In genomic region chr8:44899575-44899991, GRCm38 (mm10) we compare ENCODE assay signal across 7 mouse cellular contexts. TPM values are rescaled to one million over a fixed set of nuclear protein-coding genes. Genes with fewer than 3 reads are reported as not detected.
DNase-seq lines count a peak whose midpoint lies in the region; ATAC-seq and TF ChIP-seq lines count a peak whose summit lies in the region.

No protein-coding gene starts in this region.

- no peak overlapping the region for H3K4me3 ChIP-seq in lung, postnatal 0 days (ENCODE audit: low read depth, low read length)
- no peak overlapping the region for H3K4me3 ChIP-seq in forebrain, embryonic 16.5 days (replicated peaks; ENCODE audit: low read length)
- no peak overlapping the region for H3K4me3 ChIP-seq in neural tube, embryonic 14.5 days (ENCODE audit: low read depth, low read length)

- H3K4me1 ChIP-seq in lung, postnatal 0 days (ENCODE audit: insufficient read depth, low read depth, low read length), result no peaks in the 10 kb centered on the region
- H3K4me1 ChIP-seq in forebrain, embryonic 16.5 days (replicated peaks; ENCODE audit: control insufficient read depth, insufficient read depth, low read length), result peaks cover 6% of the 10 kb centered on the region; the same call in 1 of the 2 replicates
- H3K4me1 ChIP-seq in neural tube, embryonic 14.5 days (ENCODE audit: control insufficient read depth, insufficient read depth, low read length), result peaks cover 6% of the 10 kb centered on the region

- no peak for TF ChIP-seq CTCF in lung, postnatal 0 days (IDR thresholded peaks at IDR 0.05)

- H3K9ac ChIP-seq in lung, postnatal 0 days (replicated peaks; ENCODE audit: low read depth), result no peak overlapping the region
- H3K9ac ChIP-seq in forebrain, embryonic 16.5 days (replicated peaks; ENCODE audit: low read depth, low read length), result no peak overlapping the region
- no peak overlapping the region for H3K9ac ChIP-seq in neural tube, embryonic 14.5 days (replicated peaks; ENCODE audit: low read depth, low read length)

- WGBS in lung, postnatal 0 days, result 55% methylated on average over 12 of the region's 12 CpGs
- WGBS in forebrain, embryonic 16.5 days, result 36% methylated on average over 12 of the region's 12 CpGs
- 30% methylated on average over 12 of the region's 12 CpGs for WGBS in neural tube, embryonic 14.5 days

- no peak overlapping the region for H3K27ac ChIP-seq in lung, postnatal 0 days (ENCODE audit: low read length)
- H3K27ac ChIP-seq in forebrain, embryonic 16.5 days (ENCODE audit: low read length), result no peak overlapping the region
- no peak overlapping the region for H3K27ac ChIP-seq in neural tube, embryonic 14.5 days (ENCODE audit: low read depth, low read length)

- ATAC-seq in lung, postnatal 0 days, result peak; percentile 67
- peak; percentile 80 for ATAC-seq in forebrain, embryonic 16.5 days
- peak; percentile 75 for ATAC-seq in neural tube, embryonic 14.5 days (ENCODE audit: low read depth)

- no peaks in the 10 kb centered on the region for H3K9me3 ChIP-seq in lung, postnatal 0 days (ENCODE audit: low read length)
- no peaks in the 10 kb centered on the region for H3K9me3 ChIP-seq in forebrain, embryonic 16.5 days (ENCODE audit: control insufficient read depth, low read length)
- no peaks in the 10 kb centered on the region for H3K9me3 ChIP-seq in neural tube, embryonic 14.5 days (ENCODE audit: control insufficient read depth, low read length)

- H3K36me3 ChIP-seq in lung, postnatal 0 days (ENCODE audit: insufficient read depth, low read length), result no peaks in the 10 kb centered on the region
- no peaks in the 10 kb centered on the region for H3K36me3 ChIP-seq in forebrain, embryonic 16.5 days (ENCODE audit: control insufficient read depth, insufficient read depth)
- no peaks in the 10 kb centered on the region for H3K36me3 ChIP-seq in neural tube, embryonic 14.5 days (ENCODE audit: control insufficient read depth, insufficient read depth, low read length)

- no peak overlapping the region for H3K4me2 ChIP-seq in lung, postnatal 0 days (replicated peaks; ENCODE audit: low read depth, low read length)
- H3K4me2 ChIP-seq in forebrain, embryonic 16.5 days (ENCODE audit: low read length), result peak overlapping the region; percentile 5; the same call in 1 of the 2 replicates
- no peak overlapping the region; the same call in 1 of the 2 replicates for H3K4me2 ChIP-seq in neural tube, embryonic 14.5 days (ENCODE audit: low read depth, low read length)

- H3K27me3 ChIP-seq in lung, postnatal 0 days (replicated peaks; ENCODE audit: insufficient read depth, low read length), result no peaks in the 10 kb centered on the region
- no peaks in the 10 kb centered on the region for H3K27me3 ChIP-seq in forebrain, embryonic 16.5 days (replicated peaks; ENCODE audit: control insufficient read depth, insufficient read depth, low read length)
- no peaks in the 10 kb centered on the region for H3K27me3 ChIP-seq in neural tube, embryonic 14.5 days (ENCODE audit: control insufficient read depth, insufficient read depth, low read length)

- DNase-seq in lung, postnatal 0 days (ENCODE audit: low spot score), result peak; percentile 59
- no peak for DNase-seq in lung, adult 18-20 months
- peak; percentile 39 to 43 for DNase-seq in layer of hippocampus, postnatal 14 days (ENCODE audit: low spot score in 2 of 2)
- DNase-seq in adrenal gland, adult 2 months, result no peak
- no peak for DNase-seq in gastrocnemius, postnatal 4 days (ENCODE audit: low spot score in 2 of 2)

- no peak for TF ChIP-seq EP300 in lung, postnatal 0 days (IDR thresholded peaks at IDR 0.05)

RNA-seq across cellular contexts. Expression of gene Fat1, which starts 35.7 kb away (rescaled TPM):
- polyA plus RNA-seq in lung, postnatal 0 days (2015; fragmentation: Nextera tagmentation; extraction: Ambion mirVana), result 7.2 and 7.3 TPM in 2 replicates
- 8.7 and 10.4 TPM in 2 replicates for polyA plus RNA-seq in forebrain, embryonic 16.5 days (2015; fragmentation: Nextera tagmentation; extraction: Ambion mirVana)
- total RNA-seq in layer of hippocampus, postnatal 14 days (2021), result 10 to 100 TPM; 34.5 TPM
- 25.8 and 26.3 TPM in 2 replicates for polyA plus RNA-seq in neural tube, embryonic 14.5 days (2014; fragmentation: Nextera tagmentation; extraction: Ambion mirVana)
- total RNA-seq in adrenal gland, adult 2 months (2021), result 10 to 100 TPM; 39.9 to 75.4 TPM
- polyA plus RNA-seq in adrenal gland, adult 2 months (2012; rRNA removed), result 23.3 and 36.1 TPM in 2 replicates
- total RNA-seq in gastrocnemius, postnatal 4 days (2021), result 10 to 100 TPM; 47.8 to 48.1 TPM

Comparison
In these comparisons a context has a peak if more than half of its experiments do, and no peak if none do; other contexts are left out.
1. DNase-seq: peak in lung, postnatal 0 days (single experiment) and layer of hippocampus, postnatal 14 days (2 of 2); none in lung, adult 18-20 months (0 of 2), adrenal gland, adult 2 months (single experiment) and gastrocnemius, postnatal 4 days (0 of 2).
2. Peak in every context shown above with its lines, with median percentiles within 50 percentile points of each other: ATAC-seq.